Mouse (Mus musculus) heart, postnatal 4 days (tissue): ENCODE results near the gene Lancl1. TPM values are rescaled to one million over a fixed set of nuclear protein-coding genes. Genes with fewer than 3 reads are reported as not detected.
A peak's percentile ranks its signal among the peaks of the same experiment; 100 is the strongest.

Source experiments
- DNase-seq: peaks from one replicate; pipeline ENCODE4 v3.0.0; 2021
- total RNA-seq, 2 experiments: library from RNA; stranded (reverse); gene quantifications; 2 replicates each; pipeline ENCODE4 v1.2.3; 2021

Lancl1 gene
- total RNA-seq: 10 to 100 TPM; 32.9 to 39.4 TPM

- peak; percentile 89 for DNase-seq
These were observed at the start of gene Lancl1 for GRCm38 (mm10) chr1:67038246-67038987. Gene Lancl1, minus strand, starts transcription at chr1:67038872.

GRCm38 (mm10) chr1:67079146-67079545, 40.5 kb upstream of the Lancl1 start:
- no peak for DNase-seq

GRCm38 (mm10) chr1:67078666-67079065, 40.0 kb upstream of the Lancl1 start:
- no peak for DNase-seq

DNA sequence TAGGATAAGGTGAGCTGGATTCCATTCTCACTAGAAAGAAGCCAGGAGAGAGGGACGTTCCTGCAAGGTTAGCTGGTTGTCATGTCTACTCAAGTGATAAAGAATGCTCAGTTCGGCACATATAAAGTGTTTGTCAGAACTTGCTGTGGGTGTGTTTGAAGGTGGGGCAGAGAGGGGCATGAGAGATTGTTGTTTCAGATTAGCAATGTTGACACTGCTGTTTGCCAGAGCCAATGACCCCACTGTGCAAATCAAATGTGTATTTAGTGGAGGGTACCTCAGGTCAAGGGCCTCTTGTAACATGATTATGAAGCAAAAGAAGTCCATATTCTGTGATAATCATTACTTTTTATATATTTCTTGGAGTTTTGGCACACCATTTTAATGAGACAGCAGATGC, 39.1 kb upstream of the Lancl1 start:
- no peak for DNase-seq

GRCm38 (mm10) chr1:67067561-67067960, 28.9 kb upstream of the Lancl1 start:
- no peak for DNase-seq

DNA sequence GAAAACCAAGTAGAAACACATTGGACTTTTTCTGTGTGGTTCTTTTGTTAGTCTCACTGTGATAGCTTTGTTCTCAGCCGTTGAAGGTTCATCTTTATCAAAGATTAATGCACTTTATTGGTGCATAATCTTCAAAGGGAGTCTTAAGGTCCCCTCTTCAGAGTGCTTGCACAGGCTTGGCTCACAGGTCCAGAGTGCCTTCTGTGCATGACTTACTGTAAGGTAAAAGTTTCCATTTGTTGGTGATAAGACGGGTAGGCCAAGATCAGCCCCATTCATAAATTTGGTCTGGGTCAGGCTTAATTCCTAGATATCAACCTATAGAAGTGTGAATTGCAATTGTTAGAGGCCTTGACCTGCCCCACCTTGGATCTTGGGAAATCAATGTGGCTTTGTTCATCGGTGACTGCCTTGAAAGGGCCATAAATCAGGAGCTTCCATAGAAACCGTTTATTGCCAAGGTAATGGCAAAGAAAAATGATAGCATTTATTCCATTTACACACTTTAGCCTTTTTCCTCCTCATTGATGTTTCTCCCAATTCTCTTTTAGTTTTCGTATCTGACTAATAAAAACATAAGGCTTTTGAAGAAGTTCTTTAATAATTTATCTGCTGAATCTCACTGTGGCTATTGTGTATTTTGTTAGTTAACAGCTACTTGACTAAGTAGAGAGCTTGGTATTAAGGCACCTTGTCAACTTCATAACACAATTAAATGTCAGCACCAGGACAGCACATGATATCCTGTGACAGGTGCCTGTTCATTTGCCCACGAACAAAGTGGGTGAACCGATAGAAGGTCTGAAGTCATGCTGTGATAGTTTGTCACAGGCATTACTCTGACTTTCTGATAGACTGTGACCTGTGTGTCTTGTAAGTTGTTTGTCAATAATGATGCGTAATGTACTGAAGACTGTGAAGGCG, 26.9 kb upstream of the Lancl1 start:
- DNase-seq: no peak

GRCm38 (mm10) chr1:67061456-67062085, 22.9 kb upstream of the Lancl1 start:
- peak; percentile 73 for DNase-seq

- no peak for DNase-seq
These were observed 17.1 kb upstream of the Lancl1 start for GRCm38 (mm10) chr1:67055816-67056215.

DNA sequence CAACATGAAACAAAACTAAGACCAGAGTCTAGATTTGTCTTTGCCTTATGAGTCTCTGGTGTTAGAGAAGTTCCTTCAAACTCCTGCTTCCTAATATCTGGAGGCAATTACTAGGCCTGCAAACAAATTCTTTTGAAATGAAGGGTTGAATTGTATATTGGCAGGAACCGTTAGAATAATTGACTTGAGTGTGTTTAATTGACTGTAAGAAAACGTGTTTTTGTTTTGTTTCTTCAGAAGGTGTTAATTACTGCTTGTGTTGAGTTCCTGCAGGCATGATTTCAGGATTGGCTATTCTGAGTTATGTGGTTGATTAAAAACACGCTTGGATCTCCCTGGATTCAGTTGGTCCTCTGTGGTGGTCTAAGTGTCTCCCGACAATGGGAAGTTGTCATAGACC, 14.0 kb upstream of the Lancl1 start:
- no peak for DNase-seq

- no peak for DNase-seq
These were observed 10.9 kb upstream of the Lancl1 start for GRCm38 (mm10) chr1:67049600-67049999.

DNA sequence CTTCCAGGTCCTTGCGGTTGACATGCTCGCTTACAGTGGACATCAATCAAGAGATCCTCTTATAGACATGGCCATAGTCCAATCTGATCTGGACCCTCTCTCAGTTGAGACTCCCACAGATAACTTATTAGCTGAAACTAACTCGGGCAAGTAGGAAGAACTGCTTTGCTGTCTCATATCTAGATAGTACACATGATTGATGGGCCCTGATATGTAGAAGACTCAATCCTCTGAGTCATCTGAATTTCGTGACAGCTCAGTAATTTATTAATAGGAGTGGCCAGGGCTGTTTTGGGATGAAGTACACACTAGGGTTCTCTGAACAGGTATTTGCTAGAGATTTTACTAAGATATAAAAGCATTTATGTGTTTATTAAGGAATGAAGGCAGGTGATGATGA, 10.0 kb upstream of the Lancl1 start:
- DNase-seq: no peak

GRCm38 (mm10) chr1:67045100-67045499, 6.4 kb upstream of the Lancl1 start:
- DNase-seq: no peak

DNA sequence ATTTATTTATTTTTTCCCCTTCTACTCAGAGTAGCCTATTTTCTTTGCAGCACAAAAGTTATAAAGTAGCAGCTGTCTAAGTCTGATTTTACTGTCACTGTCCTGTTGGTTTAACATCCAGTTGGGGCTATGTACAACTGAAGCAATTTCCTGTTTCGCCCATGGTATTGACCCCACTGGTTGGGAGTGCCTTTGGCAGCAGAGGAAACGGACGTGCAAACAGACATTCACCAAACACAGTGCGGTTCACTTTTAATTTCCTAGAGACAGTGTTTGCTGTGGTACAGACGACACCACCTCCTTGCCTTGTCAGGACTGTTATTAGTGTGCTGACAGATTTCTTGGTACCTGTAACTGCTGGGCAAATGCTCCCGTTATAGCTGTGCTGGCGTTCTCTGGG, 3.9 kb upstream of the Lancl1 start:
- no peak for DNase-seq

DNA sequence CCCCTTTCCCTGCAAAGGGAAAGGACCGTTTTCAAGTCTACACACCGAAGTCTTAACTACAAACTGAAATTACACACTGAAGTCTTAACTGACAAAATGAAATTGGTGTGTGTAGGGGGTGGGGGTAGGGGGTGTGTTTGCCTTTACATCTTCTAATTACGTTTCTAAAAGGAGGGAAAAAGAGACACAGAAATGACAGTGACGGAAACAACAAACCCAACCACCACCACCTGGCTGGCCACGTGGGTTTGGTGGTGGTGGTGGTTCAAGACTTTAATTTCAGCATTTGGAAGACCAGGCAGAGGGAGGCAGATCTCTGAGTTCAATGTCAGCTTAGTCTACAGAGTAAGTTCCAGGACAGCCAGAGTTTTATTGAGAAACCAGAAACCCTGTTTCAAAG, 411 bp upstream of the Lancl1 start:
- no peak for DNase-seq

DNA sequence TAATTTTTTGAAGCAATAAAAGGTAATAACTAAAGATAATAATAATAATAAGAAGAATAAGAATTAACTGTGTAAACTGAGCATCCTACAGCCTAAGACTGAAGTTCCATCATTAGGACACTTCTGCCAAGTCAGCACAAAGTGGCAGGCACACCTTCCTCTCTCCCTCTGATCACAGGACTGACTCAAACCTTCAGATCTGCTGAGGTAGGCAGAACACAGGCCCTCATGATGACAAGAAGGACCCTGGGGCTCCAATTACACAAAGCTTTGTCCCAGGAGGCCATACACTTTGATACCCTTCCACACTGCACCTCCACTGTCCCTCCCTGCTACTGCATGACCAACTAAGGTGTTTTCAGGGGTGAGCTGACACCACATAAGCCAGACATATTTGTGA, 1.5 kb downstream of the Lancl1 start:
- no peak for DNase-seq

DNA sequence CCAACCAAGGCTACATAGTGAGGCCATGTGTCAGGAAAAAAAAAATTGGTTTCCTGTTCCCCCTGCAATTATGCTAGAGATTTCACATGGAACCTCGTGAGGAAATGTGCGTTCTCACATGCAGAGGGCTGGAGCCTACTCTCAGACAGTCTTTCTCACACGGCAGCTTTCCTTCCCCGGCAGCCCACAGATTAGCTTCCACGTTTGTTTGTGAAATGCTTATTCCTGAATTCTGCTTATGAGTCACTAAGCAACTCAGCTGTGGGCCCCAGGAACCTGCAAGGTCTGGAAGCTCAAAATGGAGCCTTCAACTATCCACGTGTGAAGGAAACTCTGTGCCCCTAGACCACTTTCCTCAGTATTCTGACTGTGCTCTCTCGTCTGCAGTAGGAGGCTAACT, 5.4 kb downstream of the Lancl1 start:
- no peak for DNase-seq

GRCm38 (mm10) chr1:67026927-67027511, 11.7 kb downstream of the Lancl1 start:
- no peak for DNase-seq

- DNase-seq: no peak
These were observed 12.5 kb downstream of the Lancl1 start for GRCm38 (mm10) chr1:67026142-67026541.

- DNase-seq: no peak
These were observed 15.9 kb downstream of the Lancl1 start for GRCm38 (mm10) chr1:67022767-67023166.

- no peak for DNase-seq
These were observed 16.6 kb downstream of the Lancl1 start for GRCm38 (mm10) chr1:67022051-67022450.

DNA sequence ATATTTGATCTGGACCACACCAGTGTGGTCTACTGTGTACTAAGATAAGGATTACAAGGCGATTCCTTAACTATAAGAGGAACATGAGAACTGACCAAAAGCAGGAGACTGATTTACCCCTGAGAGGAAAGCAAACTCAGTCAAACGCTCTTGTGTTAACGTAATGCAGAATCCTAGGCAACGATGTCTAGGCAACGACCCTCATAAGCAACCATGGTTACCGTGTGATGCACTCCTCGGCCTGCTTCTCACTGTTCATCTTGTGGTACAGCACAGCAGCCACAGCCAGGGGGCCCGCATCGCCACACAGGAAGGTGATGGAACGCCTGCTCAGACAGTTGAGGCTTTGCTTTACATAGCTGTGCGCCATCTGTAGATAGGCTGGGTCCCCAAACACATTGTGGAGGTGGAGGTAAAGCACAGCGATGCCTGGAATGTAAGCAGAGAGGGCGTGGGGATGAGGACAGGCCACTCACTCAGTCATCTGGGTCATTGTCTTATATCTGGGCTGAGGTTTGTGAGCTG, 18.0 kb downstream of the Lancl1 start:
- no peak for DNase-seq

DNA sequence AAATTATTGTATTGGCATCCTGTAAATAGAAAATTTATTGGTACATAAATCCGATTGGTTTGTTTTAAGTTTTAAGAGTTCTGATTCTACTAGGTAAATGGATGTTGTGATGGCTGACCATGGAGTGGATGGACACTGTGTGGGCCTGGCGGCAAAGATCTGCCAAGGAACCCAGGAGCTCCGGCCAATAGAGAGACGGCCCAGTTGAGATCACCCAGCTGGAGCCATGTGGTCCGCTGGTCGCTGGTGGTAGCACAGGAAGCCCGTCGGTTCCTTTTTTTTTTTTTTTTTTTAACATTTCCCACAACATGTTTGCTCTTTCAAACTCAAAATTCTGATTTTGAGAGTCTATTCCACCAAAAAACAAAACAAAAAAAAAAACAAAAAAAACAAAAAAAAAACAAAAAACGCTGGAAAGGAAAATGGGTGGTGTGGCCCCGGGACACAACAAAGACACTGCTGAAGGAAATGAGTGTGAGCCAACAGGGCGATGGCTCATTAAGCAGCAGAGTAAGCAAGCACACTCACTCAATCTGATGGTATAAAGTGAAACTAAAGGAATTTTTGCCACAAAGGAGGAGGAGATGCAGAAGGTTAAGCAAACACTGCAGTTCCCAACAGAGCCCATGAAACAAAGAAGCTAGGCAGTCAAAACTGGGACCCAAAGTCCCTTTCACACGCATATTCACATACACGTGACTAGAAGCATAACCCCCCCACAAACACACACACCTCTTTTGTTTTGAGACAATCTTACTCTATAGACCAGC, 21.4 kb downstream of the Lancl1 start:
- DNase-seq: no peak
